In genomic region chr3:68556891-68557290, GRCm38 (mm10) we compare ENCODE assay signal across 27 mouse cellular contexts.
DNase-seq lines count a peak whose midpoint lies in the region; ATAC-seq and TF ChIP-seq lines count a peak whose summit lies in the region.
"Had no signal": no experiment of that assay in that cellular context is flagged by ENCODE, and none has a peak within 500 bp of the region (broad histone marks: within the 10 kb centered on the region; RNA-seq: fewer than 3 reads in every experiment).

No protein-coding gene starts in this region.

- no peaks in the 10 kb centered on the region for H3K27me3 ChIP-seq in MEL (ENCODE audit: control insufficient read depth in 1 of 2, insufficient read depth in 2 of 2, low read length in 2 of 2)
- no peaks in the 10 kb centered on the region for H3K27me3 ChIP-seq in intestine, postnatal 0 days (replicated peaks; ENCODE audit: control insufficient read depth, insufficient read depth, low read length)
- H3K27me3 ChIP-seq: forebrain, embryonic 12.5 days; intestine, embryonic 15.5 days; limb, embryonic 12.5 days; neural tube, embryonic 13.5 days; stomach, embryonic 15.5 days had no signal

- no peaks in the 10 kb centered on the region for H3K79me2 ChIP-seq in MEL (ENCODE audit: control insufficient read depth, insufficient read depth, low read length, poor library complexity)

- no peaks in the 10 kb centered on the region for H3K9me3 ChIP-seq in MEL (replicated peaks; ENCODE audit: insufficient read depth, low read length)
- H3K9me3 ChIP-seq in intestine, postnatal 0 days (ENCODE audit: control insufficient read depth), result no peaks in the 10 kb centered on the region
- H3K9me3 ChIP-seq: forebrain, embryonic 12.5 days; intestine, embryonic 15.5 days; limb, embryonic 12.5 days; neural tube, embryonic 13.5 days; stomach, embryonic 15.5 days had no signal

- H3K4me3 ChIP-seq in lung, adult 2 months (replicated peaks; ENCODE audit: extremely low read depth, low read depth, low read length), result no peak overlapping the region
- H3K4me3 ChIP-seq in MEL (ENCODE audit: control insufficient read depth in 1 of 2, insufficient read depth in 1 of 2, low read depth in 2 of 2, low read length in 2 of 2), result no peak overlapping the region
- H3K4me3 ChIP-seq in intestine, postnatal 0 days (ENCODE audit: low read depth, low read length), result no peak overlapping the region
- H3K4me3 ChIP-seq: erythroblast, embryonic 14.5 days; forebrain, embryonic 12.5 days; intestine, embryonic 15.5 days; limb, embryonic 12.5 days; neural tube, embryonic 13.5 days; stomach, embryonic 15.5 days had no signal

- peaks cover 7% of the 10 kb centered on the region for H3K4me1 ChIP-seq in lung, adult 2 months (ENCODE audit: control insufficient read depth, insufficient read depth, low read length)
- H3K4me1 ChIP-seq in MEL (ENCODE audit: control insufficient read depth in 1 of 2, insufficient read depth in 2 of 2, low read length in 2 of 2), result peaks cover 0 to 13% of the 10 kb centered on the region in 2 experiments; a peak in 1 of 4 replicates
- no peaks in the 10 kb centered on the region for H3K4me1 ChIP-seq in intestine, postnatal 0 days (replicated peaks; ENCODE audit: control insufficient read depth, insufficient read depth, low read length)
- H3K4me1 ChIP-seq: forebrain, embryonic 12.5 days; intestine, embryonic 15.5 days; neural tube, embryonic 13.5 days had no signal

- no peak overlapping the region for H3K4me2 ChIP-seq in intestine, postnatal 0 days (replicated peaks; ENCODE audit: low read depth)
- H3K4me2 ChIP-seq: forebrain, embryonic 12.5 days; intestine, embryonic 15.5 days; limb, embryonic 12.5 days; midbrain, embryonic 11.5 days; neural tube, embryonic 13.5 days; stomach, embryonic 15.5 days had no signal

- 73% methylated on average over 9 of the region's 9 CpGs for WGBS in lung, adult 2 months
- WGBS in intestine, postnatal 0 days, result 90% methylated on average over 9 of the region's 9 CpGs

- TF ChIP-seq POLR2A in lung, adult 2 months (IDR thresholded peaks at IDR 0.05; ENCODE audit: borderline replicate concordance, extremely low read depth, low read depth, low read length), result no peak
- TF ChIP-seq POLR2A in MEL (IDR thresholded peaks at IDR 0.05; ENCODE audit: control insufficient read depth in 1 of 2, insufficient read depth in 1 of 2, low read depth in 1 of 2, low read length in 2 of 2, poor library complexity in 1 of 2), result no peak

- DNase-seq in lung, adult 18-20 months, result peak; percentile 41 to 42
- DNase-seq in lung, adult 2 months, result no peak
- DNase-seq in MEL (ENCODE audit: low read depth, low spot score) (peak; percentile 26), MN1 (ENCODE audit: low spot score) (no peak)
- DNase-seq in lung, postnatal 36 days, result peak; percentile 57
- no peak for DNase-seq in cerebellum, postnatal 25 days
- DNase-seq: adrenal gland, postnatal 14 days; cerebellum, adult 11-12 months; cerebellum, adult 9-11 months; forebrain, postnatal 0 days; heart, postnatal 14 days; kidney, adult 8-10 months; layer of hippocampus, adult 9-11 months; thymus, postnatal 14 days had no signal

- TF ChIP-seq EP300 in MEL (IDR thresholded peaks at IDR 0.05; ENCODE audit: low read depth in 1 of 2, low read length in 2 of 2), result peak in 1 of 2 experiments; percentile 26; a peak in 1 of 4 replicates

- TF ChIP-seq RAD21 in MEL (IDR thresholded peaks at IDR 0.05; ENCODE audit: low read depth, low read length), result no peak

- peak overlapping the region; percentile 5; the same call in 1 of the 2 replicates for H3K27ac ChIP-seq in MEL (ENCODE audit: control insufficient read depth, low read depth, low read length)
- H3K27ac ChIP-seq in intestine, postnatal 0 days (ENCODE audit: low read depth, low read length), result no peak overlapping the region
- H3K27ac ChIP-seq: forebrain, embryonic 12.5 days; hindbrain, postnatal 0 days; intestine, embryonic 15.5 days; kidney, postnatal 0 days; limb, embryonic 12.5 days; neural tube, embryonic 13.5 days; stomach, embryonic 15.5 days had no signal

- peak; percentile 72 for ATAC-seq in monocyte, adult 5-6 weeks (replicated peaks; ENCODE audit: insufficient number of reproducible peaks, low FRiP score, low TSS enrichment, poor library complexity, severe bottlenecking)
- no peak for ATAC-seq in intestine, postnatal 0 days
- ATAC-seq: CD4-positive, CD25-positive, alpha-beta regulatory T cell, adult 4 months; forebrain, postnatal 0 days; hindbrain, postnatal 0 days; intestine, embryonic 15.5 days; midbrain, embryonic 16.5 days had no signal

- no peak for TF ChIP-seq CTCF in lung, adult 2 months (IDR thresholded peaks at IDR 0.05; ENCODE audit: insufficient read depth, low read length)
- no peak for TF ChIP-seq CTCF in MEL (IDR thresholded peaks at IDR 0.05 in 2 of 3, conservative IDR thresholded peaks at IDR 0.05 in 1 of 3; ENCODE audit: control insufficient read depth in 1 of 3, insufficient read depth in 1 of 3, low read depth in 2 of 3, low read length in 3 of 3, poor library complexity in 1 of 3, severe bottlenecking in 1 of 3)
- no peak for TF ChIP-seq CTCF in intestine, postnatal 0 days (IDR thresholded peaks at IDR 0.05; ENCODE audit: low read depth)

- H3K9ac ChIP-seq in MEL (ENCODE audit: control insufficient read depth, low read depth, low read length, poor library complexity, severe bottlenecking), result no peak overlapping the region
- H3K9ac ChIP-seq in intestine, postnatal 0 days (ENCODE audit: low read depth, low read length), result no peak overlapping the region
- H3K9ac ChIP-seq: forebrain, embryonic 12.5 days; forebrain, postnatal 0 days; intestine, embryonic 15.5 days; limb, embryonic 12.5 days; neural tube, embryonic 13.5 days; stomach, embryonic 15.5 days had no signal

- no peaks in the 10 kb centered on the region; a peak in 1 of 4 replicates for H3K36me3 ChIP-seq in MEL (ENCODE audit: control insufficient read depth in 1 of 2, insufficient read depth in 2 of 2, low read length in 2 of 2)
- H3K36me3 ChIP-seq in intestine, postnatal 0 days (ENCODE audit: control insufficient read depth, insufficient read depth), result no peaks in the 10 kb centered on the region
- H3K36me3 ChIP-seq: forebrain, embryonic 12.5 days; intestine, embryonic 15.5 days; limb, embryonic 12.5 days; neural tube, embryonic 13.5 days; stomach, embryonic 15.5 days had no signal

TF ChIP-seq in MEL, 35 proteins besides CTCF, POLR2A, EP300 and RAD21:
- TF ChIP-seq USF2 (IDR thresholded peaks at IDR 0.05; ENCODE audit: borderline replicate concordance in 1 of 2, insufficient read depth in 1 of 2, low read depth in 1 of 2, low read length in 2 of 2) (no peak), ZNF384 (IDR thresholded peaks at IDR 0.05; ENCODE audit: low read depth, low read length) (no peak), BHLHE40 (IDR thresholded peaks at IDR 0.05; ENCODE audit: borderline replicate concordance, low read depth, low read length) (no peak), MYC (IDR thresholded peaks at IDR 0.05; ENCODE audit: low read depth, low read length) (no peak), SMC3 (IDR thresholded peaks at IDR 0.05; ENCODE audit: low read depth, low read length) (no peak), MAFK (IDR thresholded peaks at IDR 0.05; ENCODE audit: borderline replicate concordance, low read depth, low read length) (no peak)

Comparison
In these comparisons a context has a peak if more than half of its experiments do, and no peak if none do; other contexts are left out.
1. DNase-seq: peak in lung, adult 18-20 months (2 of 2), MEL (single experiment) and lung, postnatal 36 days (single experiment); none in lung, adult 2 months (single experiment), MN1 (single experiment) and cerebellum, postnatal 25 days (0 of 2).